Mouse (Mus musculus) forebrain, embryonic 12.5 days (tissue): ENCODE measurements around the gene Gse1. TPM values are rescaled to one million over a fixed set of nuclear protein-coding genes. Genes with fewer than 3 reads are reported as not detected.
A peak's percentile ranks its signal among the peaks of the same experiment; 100 is the strongest.

Experiments used
- ATAC-seq: fragments of 200-750 bp; cut with Nextera tagmentation; 2 replicates; pipeline ENCODE4 v1.8.0; 2017; ENCODE audit warnings: moderate TSS enrichment; ENCODE audit not compliant: low FRiP score
- H3K27ac ChIP-seq: fragments of 300-500 bp; sonication (generic); 2 replicates; pipeline ENCODE4 v1.5.1; 2016; ENCODE audit warnings: mild to moderate bottlenecking
- H3K27me3 ChIP-seq: fragments of 300-500 bp; sonication (generic); 2 replicates; pipeline ENCODE4 v1.6.1; 2016; ENCODE audit warnings: mild to moderate bottlenecking
- H3K36me3 ChIP-seq: fragments of 300-500 bp; sonication (generic); replicated peaks from 2 replicates; pipeline ENCODE4 v1.6.1; 2016; ENCODE audit warnings: mild to moderate bottlenecking
- H3K4me1 ChIP-seq: fragments of 300-500 bp; sonication (generic); 2 replicates; pipeline ENCODE4 v1.6.1; 2016
- H3K4me2 ChIP-seq: fragments of 300-500 bp; sonication (generic); 2 replicates; pipeline ENCODE4 v1.6.1; 2016; ENCODE audit warnings: mild to moderate bottlenecking, moderate library complexity
- H3K4me3 ChIP-seq: fragments of 300-500 bp; sonication (generic); replicated peaks from 2 replicates; pipeline ENCODE4 v1.5.1; 2016; ENCODE audit warnings: mild to moderate bottlenecking
- H3K9ac ChIP-seq: fragments of 300-500 bp; sonication (generic); 2 replicates; pipeline ENCODE4 v1.6.1; 2016; ENCODE audit warnings: mild to moderate bottlenecking
- H3K9me3 ChIP-seq: fragments of 300-500 bp; sonication (generic); 2 replicates; pipeline ENCODE4 v1.6.1; 2016
- WGBS: fragments of 180-500 bp; shearing (Covaris S2); methylation state at CpG from one replicate; pipeline ENCODE4 v1.1.7; 2016; 5-methylcytosine and 5-hydroxymethylcytosine counted together
- polyA plus RNA-seq: library from polyadenylated mRNA; unstranded; fragments of >200 nt; fragmentation: Nextera tagmentation; extraction: Ambion mirVana; gene quantifications from 2 replicates; pipeline ENCODE4 v1.2.1, GENCODE M21; 2016

Gene Gse1
- polyA plus RNA-seq, 1 experiment from 2014 or later: 20.4 TPM

DNA sequence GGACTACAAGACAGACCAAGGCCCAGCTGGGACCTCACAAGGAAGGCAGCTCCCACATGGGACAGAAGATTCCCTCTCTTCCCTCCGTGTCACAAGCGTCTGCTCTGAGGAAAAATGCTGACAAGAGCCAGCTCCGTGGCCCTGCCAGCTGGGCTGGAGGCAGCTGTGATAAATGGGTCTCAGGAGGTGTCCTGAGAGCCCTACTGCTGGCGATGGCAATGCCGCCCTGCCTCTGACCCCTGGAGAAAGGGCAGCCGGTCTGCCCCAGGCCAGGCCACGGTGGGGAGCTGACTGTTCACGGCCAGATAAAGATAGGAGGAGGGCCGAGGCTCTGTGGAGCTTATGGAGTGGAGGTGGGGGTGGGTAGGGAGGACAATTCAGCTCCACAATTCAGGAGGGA lies 193.4 kb downstream of the Gse1 start:
- peaks cover 100% of the 10 kb centered on the region for H3K4me1 ChIP-seq
- H3K36me3 ChIP-seq: no peaks in the 10 kb centered on the region
- peak overlapping the region; percentile 75 for H3K27ac ChIP-seq
- no peak for ATAC-seq
- peaks cover 11% of the 10 kb centered on the region; the same call in 1 of the 2 replicates for H3K27me3 ChIP-seq
- WGBS: 9% methylated on average over 9 of the region's 9 CpGs
- no peak overlapping the region for H3K4me2 ChIP-seq
- H3K4me3 ChIP-seq: no peak overlapping the region
- no peaks in the 10 kb centered on the region for H3K9me3 ChIP-seq
- peak overlapping the region; percentile 17; the same call in 1 of the 2 replicates for H3K9ac ChIP-seq

DNA sequence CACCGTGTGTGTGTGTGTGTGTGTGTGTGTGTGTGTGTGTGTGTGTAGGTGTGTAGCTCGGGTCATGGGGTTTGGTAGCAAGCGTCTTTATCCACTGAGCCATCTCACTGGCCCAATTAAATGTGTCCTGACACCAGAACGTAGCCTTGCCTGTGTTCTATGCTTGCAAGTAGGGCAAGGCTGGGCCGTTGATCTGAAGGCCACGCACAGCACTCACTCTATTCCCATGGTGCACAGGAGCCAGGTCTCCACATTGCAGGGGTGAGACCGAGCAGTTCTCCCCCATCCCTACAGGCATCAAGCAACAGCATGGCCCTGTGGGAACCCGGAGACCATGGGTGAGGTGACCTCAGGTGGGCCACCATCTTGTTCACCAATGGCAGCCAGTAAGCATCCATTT lies 194.0 kb downstream of the Gse1 start:
- no peaks in the 10 kb centered on the region for H3K36me3 ChIP-seq
- H3K9me3 ChIP-seq: no peaks in the 10 kb centered on the region
- H3K4me1 ChIP-seq: peaks cover 100% of the 10 kb centered on the region
- H3K27ac ChIP-seq: 0 out of 2 replicates have a peak overlapping the region, but pooled peaks have one; percentile 10
- H3K9ac ChIP-seq: 0 out of 2 replicates have a peak overlapping the region, but pooled peaks have one; percentile 17
- 80% methylated on average over 8 of the region's 8 CpGs for WGBS
- H3K4me3 ChIP-seq: no peak overlapping the region
- no peak overlapping the region for H3K4me2 ChIP-seq
- ATAC-seq: no peak
- peaks cover 11% of the 10 kb centered on the region; the same call in 1 of the 2 replicates for H3K27me3 ChIP-seq

DNA sequence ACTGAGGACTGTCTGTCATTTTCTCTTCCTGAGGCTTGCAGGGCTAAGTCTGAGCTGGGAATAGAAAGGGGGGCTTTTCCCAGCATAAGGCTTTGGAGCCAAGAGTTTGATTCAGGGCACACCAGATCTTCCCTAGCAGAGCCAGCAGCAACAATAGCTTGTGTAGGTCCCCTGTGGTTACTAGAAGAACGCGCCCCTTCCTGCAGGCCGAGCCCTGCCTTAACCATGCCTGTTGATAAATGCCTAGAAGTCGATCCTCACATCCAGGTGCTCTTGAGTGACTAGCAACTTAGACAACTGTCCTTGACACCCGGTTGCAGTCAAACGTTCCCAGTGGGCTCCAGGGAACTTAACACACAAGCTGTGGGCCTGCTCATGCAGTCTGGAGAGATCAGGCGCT lies 195.3 kb downstream of the Gse1 start:
- Histone ChIP-seq H3K27me3 (peaks cover 9% of the 10 kb centered on the region; the same call in 1 of the 2 replicates), H3K36me3 (no peaks in the 10 kb centered on the region), H3K9me3 (no peaks in the 10 kb centered on the region), H3K4me3 (no peak overlapping the region), H3K4me1 (peaks cover 100% of the 10 kb centered on the region), H3K27ac (peak overlapping the region; percentile 97), H3K4me2 (no peak overlapping the region), H3K9ac (no peak overlapping the region)
- ATAC-seq: no peak
- WGBS: 28% methylated on average over 7 of the region's 7 CpGs

DNA sequence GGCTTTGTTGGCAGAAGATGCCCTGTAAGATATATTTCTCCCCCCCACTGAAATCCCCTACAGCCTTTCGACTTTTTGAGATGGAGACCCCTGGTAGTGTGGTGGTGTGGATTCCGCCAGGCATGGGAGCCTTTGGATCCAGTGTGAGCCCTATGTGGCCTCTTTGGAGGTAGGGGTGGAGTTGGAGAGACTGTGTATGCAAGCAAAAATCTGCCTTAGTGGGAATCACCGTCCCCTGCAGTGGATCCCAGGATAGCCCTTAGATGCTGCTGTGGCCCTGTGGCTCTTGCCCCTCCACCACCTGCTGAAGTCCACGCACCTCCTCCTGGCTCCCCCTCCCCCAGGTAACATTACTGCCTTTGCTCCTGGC lies 196.6 kb downstream of the Gse1 start:
- peak; percentile 12 for ATAC-seq
- WGBS: 16% methylated on average over 4 of the region's 4 CpGs
- Histone ChIP-seq H3K4me3 (no peak overlapping the region), H3K9ac (peak overlapping the region; percentile 21), H3K27me3 (no peaks in the 10 kb centered on the region), H3K4me2 (peak overlapping the region; percentile 31), H3K27ac (peak overlapping the region; percentile 97), H3K9me3 (no peaks in the 10 kb centered on the region), H3K36me3 (no peaks in the 10 kb centered on the region), H3K4me1 (peaks cover 94% of the 10 kb centered on the region)

GRCm38 (mm10) chr8:120425199-120425941 lies 197.1 kb downstream of the Gse1 start:
- no peaks in the 10 kb centered on the region for H3K9me3 ChIP-seq
- ATAC-seq: peak; percentile 85
- H3K4me3 ChIP-seq: no peak overlapping the region
- peak overlapping the region; percentile 97 for H3K27ac ChIP-seq
- H3K9ac ChIP-seq: peak overlapping the region; percentile 21
- no peaks in the 10 kb centered on the region for H3K36me3 ChIP-seq
- H3K4me2 ChIP-seq: peak overlapping the region; percentile 31
- H3K27me3 ChIP-seq: no peaks in the 10 kb centered on the region
- H3K4me1 ChIP-seq: peaks cover 89% of the 10 kb centered on the region
- WGBS: 6% methylated on average over 6 of the region's 8 CpGs

DNA sequence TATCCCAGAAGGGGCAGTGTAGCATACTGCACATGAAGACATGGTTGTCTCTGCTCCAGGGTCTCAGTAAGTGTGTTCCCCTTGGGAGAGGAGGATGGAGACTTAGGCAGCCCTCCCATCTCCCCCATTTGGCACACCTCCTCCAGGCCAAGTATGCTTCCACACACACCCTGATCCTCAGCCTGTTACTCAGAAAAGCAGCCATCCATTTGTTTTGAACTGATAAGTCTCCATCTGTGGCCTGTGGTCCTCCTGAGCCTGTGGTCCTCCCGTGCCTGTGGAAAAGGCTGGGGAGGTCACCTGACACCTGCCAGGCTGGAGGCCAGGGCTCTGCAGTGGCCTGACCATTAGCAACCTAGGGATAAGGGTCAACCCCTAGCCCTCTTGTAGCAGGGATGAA lies 197.8 kb downstream of the Gse1 start:
- peak overlapping the region; percentile 31; the same call in 1 of the 2 replicates for H3K4me2 ChIP-seq
- 17% methylated on average over 1 of the region's 1 CpGs for WGBS
- no peak overlapping the region for H3K4me3 ChIP-seq
- no peaks in the 10 kb centered on the region for H3K27me3 ChIP-seq
- no peak; the same call in 1 of the 2 replicates for ATAC-seq
- peak overlapping the region; percentile 97 for H3K27ac ChIP-seq
- H3K4me1 ChIP-seq: peaks cover 84% of the 10 kb centered on the region
- H3K9ac ChIP-seq: peak overlapping the region; percentile 1; the same call in 1 of the 2 replicates
- no peaks in the 10 kb centered on the region for H3K36me3 ChIP-seq
- no peaks in the 10 kb centered on the region for H3K9me3 ChIP-seq

DNA sequence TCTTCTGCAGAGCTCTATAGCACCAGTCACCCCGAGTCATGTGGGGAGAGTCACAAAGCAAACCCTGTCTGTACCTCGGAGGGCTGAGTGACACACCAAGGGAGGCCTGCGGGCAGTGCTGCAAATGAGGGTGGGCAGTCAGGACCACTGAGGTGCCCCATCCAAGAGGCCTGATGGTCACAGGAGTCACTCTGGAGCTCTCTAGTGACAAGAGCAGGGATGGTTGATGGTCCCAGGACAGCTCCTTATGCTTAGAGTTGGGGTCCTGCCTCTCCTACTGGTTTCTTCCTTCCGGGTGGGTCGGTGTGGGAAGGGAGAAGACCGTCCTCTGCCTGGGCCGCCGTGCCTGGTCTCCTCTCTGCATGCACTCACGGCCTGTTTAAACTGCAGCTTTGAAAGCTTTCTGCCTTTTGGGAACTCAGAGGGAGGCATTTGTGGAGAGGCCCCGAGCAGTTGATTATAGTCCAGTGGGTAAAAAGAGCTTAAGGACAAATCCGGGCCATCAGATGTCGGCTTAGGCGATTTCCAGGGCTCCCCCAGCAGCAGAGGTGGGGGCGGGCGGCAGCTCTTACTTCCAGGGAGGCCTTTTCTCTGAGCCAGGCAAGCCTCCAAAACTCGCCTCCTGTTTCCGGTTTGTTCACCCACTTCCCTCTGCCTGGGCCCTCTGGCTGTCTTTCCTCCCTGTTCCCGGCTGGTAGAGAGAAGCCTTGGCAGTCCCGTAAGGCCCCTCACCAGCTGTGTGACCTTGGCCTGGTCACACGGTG lies 198.5 kb downstream of the Gse1 start:
- H3K4me2 ChIP-seq: no peak overlapping the region
- H3K9me3 ChIP-seq: no peaks in the 10 kb centered on the region
- 10% methylated on average over 20 of the region's 20 CpGs for WGBS
- ATAC-seq: no peak
- peak overlapping the region; percentile 34; the same call in 1 of the 2 replicates for H3K9ac ChIP-seq
- H3K27me3 ChIP-seq: no peaks in the 10 kb centered on the region
- H3K4me3 ChIP-seq: no peak overlapping the region
- H3K27ac ChIP-seq: peak overlapping the region; percentile 97
- H3K4me1 ChIP-seq: peaks cover 77% of the 10 kb centered on the region
- no peaks in the 10 kb centered on the region for H3K36me3 ChIP-seq

DNA sequence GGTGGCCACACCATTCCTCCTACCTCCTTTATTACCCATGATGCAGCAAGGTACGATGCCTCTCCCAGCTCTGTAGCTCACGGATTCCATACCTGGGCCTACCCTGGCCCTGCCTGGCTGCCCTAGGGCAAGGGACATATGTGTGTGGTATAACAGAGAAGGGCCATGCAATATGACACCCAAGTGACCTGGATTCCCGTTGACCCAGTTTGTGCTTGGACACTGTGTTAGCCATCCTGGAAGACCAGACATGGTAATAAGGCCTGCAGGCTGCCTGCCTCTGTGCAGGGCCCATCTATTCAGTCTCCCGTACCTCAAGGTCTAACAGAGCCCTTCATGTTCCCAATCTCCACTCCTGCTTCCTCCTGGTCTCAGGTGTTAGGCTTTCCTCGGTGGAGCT lies 200.2 kb downstream of the Gse1 start:
- H3K27me3 ChIP-seq: no peaks in the 10 kb centered on the region
- WGBS: 79% methylated on average over 5 of the region's 5 CpGs
- H3K4me2 ChIP-seq: no peak overlapping the region
- ATAC-seq: no peak
- no peak overlapping the region for H3K4me3 ChIP-seq
- peak overlapping the region; percentile 11; the same call in 1 of the 2 replicates for H3K27ac ChIP-seq
- H3K9me3 ChIP-seq: peaks cover under 1% of the 10 kb centered on the region; the same call in 1 of the 2 replicates
- H3K9ac ChIP-seq: no peak overlapping the region
- no peaks in the 10 kb centered on the region for H3K36me3 ChIP-seq
- H3K4me1 ChIP-seq: peaks cover 69% of the 10 kb centered on the region

- WGBS: 100% methylated on average over 1 of the region's 1 CpGs
- H3K4me2 ChIP-seq: no peak overlapping the region
- H3K4me1 ChIP-seq: peaks cover 63% of the 10 kb centered on the region
- no peaks in the 10 kb centered on the region for H3K36me3 ChIP-seq
- H3K27ac ChIP-seq: peak overlapping the region; percentile 11; the same call in 1 of the 2 replicates
- H3K9me3 ChIP-seq: peaks cover 5% of the 10 kb centered on the region; the same call in 1 of the 2 replicates
- no peak for ATAC-seq
- no peaks in the 10 kb centered on the region for H3K27me3 ChIP-seq
- H3K9ac ChIP-seq: no peak overlapping the region
- H3K4me3 ChIP-seq: no peak overlapping the region
Observed at GRCm38 (mm10) chr8:120429116-120429515, 200.9 kb downstream of the Gse1 start.

GRCm38 (mm10) chr8:120431042-120431441 lies 202.8 kb downstream of the Gse1 start:
- H3K9me3 ChIP-seq: peaks cover 5% of the 10 kb centered on the region; the same call in 1 of the 2 replicates
- WGBS: 89% methylated on average over 12 of the region's 12 CpGs

GRCm38 (mm10) chr8:120432438-120432837 lies 204.2 kb downstream of the Gse1 start:
- Histone ChIP-seq H3K9ac (no peak overlapping the region), H3K4me2 (no peak overlapping the region), H3K4me1 (peaks cover 53% of the 10 kb centered on the region), H3K27ac (peak overlapping the region; percentile 68; the same call in 1 of the 2 replicates), H3K27me3 (peaks cover 13% of the 10 kb centered on the region), H3K9me3 (peaks cover 5% of the 10 kb centered on the region; the same call in 1 of the 2 replicates), H3K4me3 (no peak overlapping the region), H3K36me3 (no peaks in the 10 kb centered on the region)
- 86% methylated on average over 7 of the region's 7 CpGs for WGBS
- ATAC-seq: no peak

More at GRCm38 (mm10) chr8:120431042-120431441, 202.8 kb downstream of the Gse1 start:
- Histone ChIP-seq H3K27me3 (no peaks in the 10 kb centered on the region; the same call in 1 of the 2 replicates), H3K9ac (no peak overlapping the region), H3K4me2 (no peak overlapping the region), H3K36me3 (no peaks in the 10 kb centered on the region), H3K4me1 (peaks cover 53% of the 10 kb centered on the region), H3K27ac (peak overlapping the region; percentile 19; the same call in 1 of the 2 replicates), H3K4me3 (no peak overlapping the region)
- ATAC-seq: no peak

GRCm38 (mm10) chr8:120433143-120433542 lies 204.9 kb downstream of the Gse1 start:
- H3K9ac ChIP-seq: no peak overlapping the region
- peaks cover 5% of the 10 kb centered on the region; the same call in 1 of the 2 replicates for H3K9me3 ChIP-seq
- H3K27ac ChIP-seq: peak overlapping the region; percentile 68; the same call in 1 of the 2 replicates
- peaks cover 53% of the 10 kb centered on the region for H3K4me1 ChIP-seq
- ATAC-seq: no peak
- WGBS: 70% methylated on average over 7 of the region's 7 CpGs
- no peak overlapping the region for H3K4me2 ChIP-seq
- peaks cover 15% of the 10 kb centered on the region for H3K27me3 ChIP-seq
- H3K4me3 ChIP-seq: no peak overlapping the region
- H3K36me3 ChIP-seq: no peaks in the 10 kb centered on the region
